Mouse (Mus musculus) C2C12 (cell line): ENCODE data around the gene Nup107. TPM values are rescaled to one million over a fixed set of nuclear protein-coding genes. Genes with fewer than 3 reads are reported as not detected.

Experiments
- H3K27me3 ChIP-seq: one replicate; pipeline ENCODE4 v1.6.1; 2011; ENCODE audit not compliant: control insufficient read depth, insufficient read depth, insufficient read length
- H3K36me3 ChIP-seq: one replicate; pipeline ENCODE4 v1.6.1; 2011; ENCODE audit not compliant: control insufficient read depth, insufficient read depth
- H3K4me3 ChIP-seq: one replicate; pipeline ENCODE4 v1.5.1; 2011; ENCODE audit warnings: mild to moderate bottlenecking, control low read depth; ENCODE audit not compliant: poor library complexity, insufficient read depth, severe bottlenecking
- H3K79me2 ChIP-seq: one replicate; pipeline ENCODE4 v1.6.1; 2011; ENCODE audit not compliant: control insufficient read depth, insufficient read depth
- H3K79me3 ChIP-seq: one replicate; pipeline ENCODE4 v1.6.1; 2011; ENCODE audit warnings: low read depth, control low read depth
- H3ac ChIP-seq: one replicate; pipeline ENCODE3; 2011; ENCODE audit warnings: low read depth; ENCODE audit not compliant: control insufficient read depth, insufficient read length
- CEBPB ChIP-seq: IDR thresholded peaks from one replicate; pipeline ENCODE4 v1.6.1; 2011; ENCODE audit warnings: low read depth, mild to moderate bottlenecking, control low read depth, moderate library complexity
- CTCF ChIP-seq: IDR thresholded peaks from one replicate; pipeline ENCODE4 v1.5.1; 2011; ENCODE audit not compliant: control insufficient read depth, insufficient read depth, insufficient read length
- FOSL1 ChIP-seq: IDR thresholded peaks from one replicate; pipeline ENCODE4 v1.8.0; 2011; ENCODE audit warnings: mild to moderate bottlenecking, low read length; ENCODE audit not compliant: poor library complexity, insufficient read depth, severe bottlenecking
- MAX ChIP-seq: IDR thresholded peaks from one replicate; pipeline ENCODE4 v1.6.1; 2011; ENCODE audit warnings: mild to moderate bottlenecking, control low read depth
- MYOD1 ChIP-seq: IDR thresholded peaks from one replicate; pipeline ENCODE4 v1.6.1; 2011; ENCODE audit warnings: low read depth; ENCODE audit not compliant: control insufficient read depth, insufficient read length
- MYOG ChIP-seq: IDR thresholded peaks from one replicate; pipeline ENCODE4 v1.6.1; 2011; ENCODE audit not compliant: control insufficient read depth, insufficient read length; ENCODE audit errors: extremely low read depth
- USF1 ChIP-seq: IDR thresholded peaks from one replicate; pipeline ENCODE4 v1.6.1; 2011; ENCODE audit warnings: low read depth, mild to moderate bottlenecking, control low read depth, moderate library complexity
- polyA plus RNA-seq: library from polyadenylated mRNA; unstranded; fragments of >200 nt; fragmentation: generic; extraction: Trizol; gene quantifications from one replicate; pipeline ENCODE4 v1.2.1, GENCODE M21; 2012; ENCODE audit warnings: missing spikeins

Gene Nup107
- polyA plus RNA-seq, 1 experiment, result 41.2 TPM

DNA sequence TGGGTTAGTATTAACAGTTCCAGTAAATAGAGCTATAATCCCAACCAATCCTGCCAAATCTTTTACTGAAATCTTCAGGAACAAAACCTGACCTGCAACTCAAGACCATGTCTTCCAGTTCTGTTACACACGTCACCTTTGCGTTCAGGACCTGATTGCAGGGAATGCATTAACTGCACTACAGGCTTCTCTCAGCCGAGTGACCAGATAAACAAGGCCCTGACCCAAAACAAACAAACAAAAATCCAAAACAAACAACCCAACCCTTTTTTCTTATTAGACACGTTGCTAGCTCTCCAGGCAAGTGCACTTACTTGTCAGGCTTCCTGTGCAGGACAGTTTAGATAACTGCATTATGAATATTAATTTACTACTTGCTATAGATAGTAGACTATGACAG, 36.0 kb upstream of the Nup107 start:
- H3K79me2 ChIP-seq, result peaks cover 100% of the 10 kb centered on the region
- peaks cover 13% of the 10 kb centered on the region for H3K36me3 ChIP-seq
- peaks cover 95% of the 10 kb centered on the region for H3K79me3 ChIP-seq
- H3ac ChIP-seq, result no peak overlapping the region
- H3K27me3 ChIP-seq, result no peaks in the 10 kb centered on the region
- H3K4me3 ChIP-seq, result no peak overlapping the region
- TF ChIP-seq MAX (no peak), USF1 (no peak), CEBPB (no peak), FOSL1 (no peak), MYOD1 (no peak), MYOG (no peak), CTCF (no peak)

GRCm38 (mm10) chr10:117824647-117825046, 32.1 kb upstream of the Nup107 start:
- Histone ChIP-seq H3K36me3 (peaks cover 52% of the 10 kb centered on the region), H3K79me2 (peaks cover 84% of the 10 kb centered on the region)
- TF ChIP-seq USF1 (no peak), MYOG (no peak), MAX (no peak), MYOD1 (no peak), CEBPB (no peak), CTCF (no peak), FOSL1 (no peak)

GRCm38 (mm10) chr10:117824139-117824538, 31.6 kb upstream of the Nup107 start:
- Histone ChIP-seq H3K79me3 (peaks cover 57% of the 10 kb centered on the region), H3K4me3 (no peak overlapping the region), H3K27me3 (no peaks in the 10 kb centered on the region), H3K79me2 (peaks cover 79% of the 10 kb centered on the region), H3ac (no peak overlapping the region), H3K36me3 (peaks cover 57% of the 10 kb centered on the region)
- TF ChIP-seq MAX, result no peak
- TF ChIP-seq MYOD1, result no peak
- no peak for TF ChIP-seq USF1

More at GRCm38 (mm10) chr10:117824647-117825046, 32.1 kb upstream of the Nup107 start:
- Histone ChIP-seq H3K27me3 (no peaks in the 10 kb centered on the region), H3K4me3 (no peak overlapping the region), H3ac (no peak overlapping the region), H3K79me3 (peaks cover 62% of the 10 kb centered on the region)

GRCm38 (mm10) chr10:117823321-117823720, 30.8 kb upstream of the Nup107 start:
- Histone ChIP-seq H3K27me3 (no peaks in the 10 kb centered on the region), H3ac (no peak overlapping the region), H3K4me3 (no peak overlapping the region), H3K36me3 (peaks cover 65% of the 10 kb centered on the region), H3K79me2 (peaks cover 71% of the 10 kb centered on the region), H3K79me3 (peaks cover 48% of the 10 kb centered on the region)
- TF ChIP-seq CTCF, result no peak
- TF ChIP-seq CEBPB, result no peak
- no peak for TF ChIP-seq FOSL1
- TF ChIP-seq USF1, result no peak
- TF ChIP-seq MYOG, result no peak
- no peak for TF ChIP-seq MYOD1
- TF ChIP-seq MAX, result no peak

DNA sequence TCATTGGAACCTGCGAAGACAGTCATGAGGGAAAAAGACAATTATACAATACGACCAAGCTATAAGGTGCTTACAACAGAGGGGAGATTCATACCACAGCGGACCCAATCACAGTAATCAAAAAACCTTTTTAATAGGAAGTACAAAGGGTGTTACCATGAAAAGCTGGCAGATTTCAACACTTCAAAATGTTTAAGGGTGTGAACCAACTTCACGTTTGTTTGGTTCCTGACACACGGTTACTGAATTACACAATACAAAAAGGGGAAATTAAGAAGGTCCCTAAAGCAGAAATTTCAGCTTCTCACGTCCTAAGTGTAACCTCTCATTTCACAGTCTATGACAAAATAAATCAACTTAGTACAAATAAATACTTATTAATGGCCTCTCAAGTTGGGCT, 26.1 kb upstream of the Nup107 start:
- Histone ChIP-seq H3K79me3 (peaks cover 6% of the 10 kb centered on the region), H3K79me2 (peaks cover 24% of the 10 kb centered on the region), H3K4me3 (no peak overlapping the region), H3ac (no peak overlapping the region), H3K27me3 (no peaks in the 10 kb centered on the region), H3K36me3 (peaks cover 100% of the 10 kb centered on the region)
- TF ChIP-seq FOSL1 (no peak), CEBPB (no peak), USF1 (no peak), MAX (no peak), MYOD1 (no peak), CTCF (no peak), MYOG (no peak)

DNA sequence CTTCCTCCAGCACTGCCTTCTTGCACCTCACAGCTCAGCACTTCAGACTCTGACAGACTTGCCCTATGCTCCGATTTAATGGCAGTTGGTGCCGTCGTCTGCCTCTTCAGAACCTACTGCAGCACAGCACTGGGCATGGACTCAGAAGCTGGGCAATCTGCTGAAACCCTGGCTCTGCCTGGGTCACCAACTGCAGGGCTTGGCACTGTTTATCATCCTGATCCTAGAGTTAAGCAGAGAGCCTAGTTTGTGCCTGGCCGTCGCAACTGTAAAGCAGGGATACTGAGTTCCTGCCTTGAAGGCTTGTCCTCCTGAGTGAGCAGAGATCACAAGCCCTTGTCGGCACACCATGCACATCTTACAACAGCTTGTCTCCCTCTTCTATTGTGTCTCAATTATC, 24.2 kb upstream of the Nup107 start:
- no peaks in the 10 kb centered on the region for H3K27me3 ChIP-seq
- H3K79me2 ChIP-seq, result peaks cover 6% of the 10 kb centered on the region
- H3K4me3 ChIP-seq, result no peak overlapping the region
- H3K36me3 ChIP-seq, result peaks cover 99% of the 10 kb centered on the region
- TF ChIP-seq USF1 (no peak), CEBPB (no peak), MAX (no peak), FOSL1 (no peak), CTCF (no peak), MYOG (no peak), MYOD1 (no peak)
- peaks cover 2% of the 10 kb centered on the region for H3K79me3 ChIP-seq
- no peak overlapping the region for H3ac ChIP-seq
